Mouse (Mus musculus) liver, postnatal 0 days (tissue): Measurements from ENCODE around the gene Tulp2.

Source experiments
- CTCF ChIP-seq: sonication (generic); IDR thresholded peaks from 2 replicates; pipeline ENCODE4 v1.5.1; 2016; ENCODE audit warnings: antibody characterized with exemption, low read depth
- EP300 ChIP-seq: IDR thresholded peaks from 2 replicates; pipeline ENCODE4 v1.6.1; 2016; ENCODE audit warnings: antibody characterized with exemption, low read depth, mild to moderate bottlenecking

- TF ChIP-seq CTCF (no peak), EP300 (no peak)
Measured at GRCm38 (mm10) chr7:45436444-45436843, 45.2 kb upstream of the Tulp2 start.
